In genomic region chr3:130060396-130061029, GRCm38 (mm10) we compare ENCODE assay signal across 8 mouse cellular contexts. TPM values are rescaled to one million over a fixed set of nuclear protein-coding genes. Genes with fewer than 3 reads are reported as not detected.
DNase-seq lines count a peak whose midpoint lies in the region; ATAC-seq and TF ChIP-seq lines count a peak whose summit lies in the region.

No protein-coding gene starts in this region.

- peak; percentile 93 for TF ChIP-seq CTCF in C2C12 (IDR thresholded peaks at IDR 0.05; ENCODE audit: control insufficient read depth, insufficient read depth, insufficient read length)
- no peak for TF ChIP-seq CTCF in bone marrow macrophage, adult 2 months (IDR thresholded peaks at IDR 0.05; ENCODE audit: low read depth, low read length)

- H3K27me3 ChIP-seq in C2C12 (ENCODE audit: control insufficient read depth, insufficient read depth, insufficient read length): no peaks in the 10 kb centered on the region
- no peaks in the 10 kb centered on the region for H3K27me3 ChIP-seq in embryonic facial prominence, embryonic 15.5 days
- no peaks in the 10 kb centered on the region for H3K27me3 ChIP-seq in heart, embryonic 11.5 days (ENCODE audit: control insufficient read depth, insufficient read depth, low read length)
- H3K27me3 ChIP-seq in kidney, embryonic 16.5 days (ENCODE audit: insufficient read depth, low read length): no peaks in the 10 kb centered on the region
- H3K27me3 ChIP-seq in liver, embryonic 13.5 days: no peaks in the 10 kb centered on the region
- no peaks in the 10 kb centered on the region for H3K27me3 ChIP-seq in stomach, embryonic 15.5 days (replicated peaks)

- WGBS in embryonic facial prominence, embryonic 15.5 days: under 1% methylated on average over 65 of the region's 92 CpGs
- WGBS in heart, embryonic 11.5 days (ENCODE audit: insufficient replicate concordance): under 1% methylated on average over 23 of the region's 92 CpGs
- WGBS in kidney, embryonic 16.5 days: under 1% methylated on average over 33 of the region's 92 CpGs
- WGBS in liver, embryonic 13.5 days (ENCODE audit: insufficient replicate concordance): under 1% methylated on average over 79 of the region's 92 CpGs
- WGBS in stomach, embryonic 15.5 days: 0% methylated on average over 46 of the region's 92 CpGs

- peak; percentile 94 for ATAC-seq in embryonic facial prominence, embryonic 15.5 days (ENCODE audit: insufficient number of reproducible peaks, low FRiP score, low TSS enrichment, low read depth)
- peak; percentile 85 for ATAC-seq in heart, embryonic 11.5 days (replicated peaks; ENCODE audit: insufficient number of reproducible peaks, low FRiP score, low TSS enrichment)
- ATAC-seq in kidney, embryonic 16.5 days (ENCODE audit: low FRiP score, low TSS enrichment): peak; percentile 96
- peak; percentile 87 for ATAC-seq in liver, embryonic 13.5 days (ENCODE audit: low read depth)
- peak; percentile 84 for ATAC-seq in stomach, embryonic 15.5 days (ENCODE audit: insufficient read depth, low FRiP score, low read depth)

- peaks cover 50% of the 10 kb centered on the region for H3K79me3 ChIP-seq in C2C12 (ENCODE audit: low read depth)

- H3K4me2 ChIP-seq in embryonic facial prominence, embryonic 15.5 days (replicated peaks): peak overlapping the region; percentile 69
- H3K4me2 ChIP-seq in heart, embryonic 11.5 days: peak overlapping the region; percentile 88
- H3K4me2 ChIP-seq in kidney, embryonic 16.5 days (replicated peaks; ENCODE audit: low read depth, low read length): peak overlapping the region; percentile 73
- peak overlapping the region; percentile 84 for H3K4me2 ChIP-seq in liver, embryonic 13.5 days
- H3K4me2 ChIP-seq in stomach, embryonic 15.5 days: peak overlapping the region; percentile 76

- H3ac ChIP-seq in C2C12 (ENCODE audit: control insufficient read depth, insufficient read length, low read depth): peak overlapping the region; percentile 91

- H3K9ac ChIP-seq in embryonic facial prominence, embryonic 15.5 days: peak overlapping the region; percentile 94
- H3K9ac ChIP-seq in heart, embryonic 11.5 days (ENCODE audit: low read depth, low read length): peak overlapping the region; percentile 89
- H3K9ac ChIP-seq in kidney, embryonic 16.5 days (replicated peaks; ENCODE audit: low read length): peak overlapping the region; percentile 95
- peak overlapping the region; percentile 87 for H3K9ac ChIP-seq in liver, embryonic 13.5 days
- H3K9ac ChIP-seq in stomach, embryonic 15.5 days: peak overlapping the region; percentile 93

- H3K27ac ChIP-seq in bone marrow macrophage, adult 2 months (ENCODE audit: insufficient read depth, low read depth, low read length): peak overlapping the region; percentile 78
- H3K27ac ChIP-seq in embryonic facial prominence, embryonic 15.5 days (replicated peaks): peak overlapping the region; percentile 98
- H3K27ac ChIP-seq in heart, embryonic 11.5 days (ENCODE audit: low read depth, low read length): peak overlapping the region; percentile 99
- H3K27ac ChIP-seq in kidney, embryonic 16.5 days (ENCODE audit: low read length): peak overlapping the region; percentile 96
- peak overlapping the region; percentile 88 for H3K27ac ChIP-seq in liver, embryonic 13.5 days
- peak overlapping the region; percentile 98 for H3K27ac ChIP-seq in stomach, embryonic 15.5 days

- peaks cover 44% of the 10 kb centered on the region for H3K4me1 ChIP-seq in bone marrow macrophage, adult 2 months (ENCODE audit: control insufficient read depth, insufficient read depth, low read length)
- peaks cover 31% of the 10 kb centered on the region for H3K4me1 ChIP-seq in embryonic facial prominence, embryonic 15.5 days
- H3K4me1 ChIP-seq in heart, embryonic 11.5 days (ENCODE audit: control insufficient read depth, insufficient read depth, low read length): peaks cover 30% of the 10 kb centered on the region
- peaks cover 47% of the 10 kb centered on the region for H3K4me1 ChIP-seq in kidney, embryonic 16.5 days (ENCODE audit: insufficient read depth, low read length)
- H3K4me1 ChIP-seq in liver, embryonic 13.5 days (replicated peaks): peaks cover 53% of the 10 kb centered on the region
- H3K4me1 ChIP-seq in stomach, embryonic 15.5 days: peaks cover 20% of the 10 kb centered on the region; the same call in 1 of the 2 replicates

- H3K9me3 ChIP-seq in embryonic facial prominence, embryonic 15.5 days (replicated peaks): no peaks in the 10 kb centered on the region
- H3K9me3 ChIP-seq in heart, embryonic 11.5 days (replicated peaks; ENCODE audit: control insufficient read depth, low read length): no peaks in the 10 kb centered on the region
- no peaks in the 10 kb centered on the region for H3K9me3 ChIP-seq in kidney, embryonic 16.5 days (ENCODE audit: low read length)
- H3K9me3 ChIP-seq in liver, embryonic 13.5 days (replicated peaks): no peaks in the 10 kb centered on the region
- no peaks in the 10 kb centered on the region for H3K9me3 ChIP-seq in stomach, embryonic 15.5 days

- peak overlapping the region; percentile 48 for H3K4me3 ChIP-seq in C2C12 (ENCODE audit: insufficient read depth, poor library complexity, severe bottlenecking)
- H3K4me3 ChIP-seq in bone marrow macrophage, adult 2 months (ENCODE audit: insufficient read depth, low read length): peak overlapping the region; percentile 88
- H3K4me3 ChIP-seq in embryonic facial prominence, embryonic 15.5 days (replicated peaks): peak overlapping the region; percentile 92
- peak overlapping the region; percentile 93 for H3K4me3 ChIP-seq in heart, embryonic 11.5 days (ENCODE audit: low read depth, low read length)
- H3K4me3 ChIP-seq in kidney, embryonic 16.5 days (ENCODE audit: low read length): peak overlapping the region; percentile 66
- H3K4me3 ChIP-seq in liver, embryonic 13.5 days (replicated peaks): peak overlapping the region; percentile 79
- peak overlapping the region; percentile 95 for H3K4me3 ChIP-seq in stomach, embryonic 15.5 days (replicated peaks)

- DNase-seq in liver, embryonic 13.5 days: peak; percentile 64
- DNase-seq in natural killer cell, adult 2 months (ENCODE audit: low spot score in 2 of 2): peak; percentile 44 to 67

- no peak for TF ChIP-seq POLR2A in bone marrow macrophage, adult 2 months (IDR thresholded peaks at IDR 0.05; ENCODE audit: borderline replicate concordance, low read depth, low read length)

- peaks cover 63% of the 10 kb centered on the region for H3K79me2 ChIP-seq in C2C12 (ENCODE audit: control insufficient read depth, insufficient read depth)

- peaks cover 15% of the 10 kb centered on the region for H3K36me3 ChIP-seq in C2C12 (ENCODE audit: control insufficient read depth, insufficient read depth)
- H3K36me3 ChIP-seq in embryonic facial prominence, embryonic 15.5 days: no peaks in the 10 kb centered on the region
- H3K36me3 ChIP-seq in heart, embryonic 11.5 days (ENCODE audit: control insufficient read depth, insufficient read depth, low read length): no peaks in the 10 kb centered on the region
- H3K36me3 ChIP-seq in kidney, embryonic 16.5 days (ENCODE audit: insufficient read depth, low read length): no peaks in the 10 kb centered on the region
- no peaks in the 10 kb centered on the region for H3K36me3 ChIP-seq in liver, embryonic 13.5 days
- no peaks in the 10 kb centered on the region for H3K36me3 ChIP-seq in stomach, embryonic 15.5 days

TF ChIP-seq in C2C12, 6 proteins besides CTCF, POLR2A, EP300 and RAD21:
- no peak for TF ChIP-seq MYOG (IDR thresholded peaks at IDR 0.05; ENCODE audit: control insufficient read depth, extremely low read depth, insufficient read length)
- TF ChIP-seq MYOD1 (IDR thresholded peaks at IDR 0.05; ENCODE audit: control insufficient read depth, insufficient read length, low read depth): no peak
- peak; percentile 56 for TF ChIP-seq MAX (IDR thresholded peaks at IDR 0.05)
- no peak for TF ChIP-seq FOSL1 (IDR thresholded peaks at IDR 0.05; ENCODE audit: insufficient read depth, low read length, poor library complexity, severe bottlenecking)
- no peak for TF ChIP-seq CEBPB (IDR thresholded peaks at IDR 0.05; ENCODE audit: low read depth)
- TF ChIP-seq USF1 (IDR thresholded peaks at IDR 0.05; ENCODE audit: low read depth): no peak

RNA-seq across cellular contexts. Expression of gene Sec24b, which starts 0.8 kb away (rescaled TPM):
- 30.2 TPM for polyA plus RNA-seq in C2C12 (2012; fragmentation: generic; extraction: Trizol)
- polyA plus RNA-seq in bone marrow macrophage, adult 2 months (2012; ENCODE audit: insufficient read depth, insufficient read length, missing spikeins): 68.3 and 76.7 TPM in 2 replicates
- 30.8 and 36.3 TPM in 2 replicates for polyA plus RNA-seq in embryonic facial prominence, embryonic 15.5 days (2015; fragmentation: Nextera tagmentation; extraction: Ambion mirVana)
- polyA plus RNA-seq in heart, embryonic 11.5 days (2014; fragmentation: Nextera tagmentation; extraction: Ambion mirVana): 27.1 and 27.9 TPM in 2 replicates
- 35.3 and 41.1 TPM in 2 replicates for polyA plus RNA-seq in kidney, embryonic 16.5 days (2015; fragmentation: Nextera tagmentation; extraction: Ambion mirVana)
- polyA plus RNA-seq in liver, embryonic 13.5 days (2015; fragmentation: Nextera tagmentation; extraction: Ambion mirVana): 7.6 and 10.4 TPM in 2 replicates
- 24.9 and 27.9 TPM in 2 replicates for polyA plus RNA-seq in stomach, embryonic 15.5 days (2015; fragmentation: Nextera tagmentation; extraction: Ambion mirVana)

Comparison
In these comparisons a context has a peak if more than half of its experiments do, and no peak if none do; other contexts are left out.
1. Peak in every context shown above with its lines: DNase-seq, ATAC-seq, H3K4me3 ChIP-seq and H3K27ac ChIP-seq.